Mouse (Mus musculus) ES-Bruce4 (cell line): ENCODE data around the gene Scaf1.

ENCODE experiments used
- CTCF ChIP-seq: IDR thresholded peaks from one replicate; pipeline ENCODE4 v1.8.1; 2011; ENCODE audit warnings: low read depth, low read length
- EP300 ChIP-seq: IDR thresholded peaks from 2 replicates; pipeline ENCODE4 v1.6.1; 2011; ENCODE audit warnings: low read depth, low read length; ENCODE audit not compliant: insufficient read depth

- TF ChIP-seq CTCF (no peak), EP300 (no peak)
These were observed 9.0 kb downstream of the Scaf1 start for GRCm38 (mm10) chr7:45007141-45007540.
